In the genomic region with DNA sequence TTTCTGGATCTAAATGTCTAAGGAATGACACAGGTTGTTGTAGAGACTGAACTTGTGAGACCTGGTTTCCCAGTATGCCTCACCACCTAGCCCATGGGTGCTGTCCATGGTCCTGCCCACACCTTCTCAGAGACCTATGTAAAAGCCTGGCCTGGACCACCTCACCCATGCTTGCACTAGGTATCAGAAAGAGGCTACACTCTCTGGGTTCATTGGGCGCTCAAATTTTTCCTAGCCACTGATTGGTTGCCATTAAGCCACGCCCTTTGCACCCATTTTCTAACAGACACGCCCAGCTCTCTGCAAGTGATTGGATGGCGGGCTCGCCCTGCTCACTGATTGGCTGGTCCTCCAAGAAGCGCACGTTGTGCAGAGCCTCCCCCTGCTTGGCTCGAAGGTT, we compare ENCODE assay signal across 8 mouse cellular contexts. TPM values are rescaled to one million over a fixed set of nuclear protein-coding genes. Genes with fewer than 3 reads are reported as not detected.
DNase-seq lines count a peak whose midpoint lies in the region; ATAC-seq and TF ChIP-seq lines count a peak whose summit lies in the region.

No protein-coding gene starts in this region.

- TF ChIP-seq CTCF in G1E (IDR thresholded peaks at IDR 0.05; ENCODE audit: low read depth, low read length) = no peak

- H3K4me2 ChIP-seq in midbrain, embryonic 14.5 days (ENCODE audit: low read length) = peak overlapping the region; percentile 80; the same call in 1 of the 2 replicates
- no peak overlapping the region for H3K4me2 ChIP-seq in intestine, embryonic 16.5 days (ENCODE audit: low read depth, low read length)

- no peaks in the 10 kb centered on the region for H3K9me3 ChIP-seq in G1E (replicated peaks)
- no peaks in the 10 kb centered on the region for H3K9me3 ChIP-seq in midbrain, embryonic 14.5 days (ENCODE audit: control insufficient read depth, low read length)
- no peaks in the 10 kb centered on the region for H3K9me3 ChIP-seq in intestine, embryonic 16.5 days (ENCODE audit: control insufficient read depth, low read length)

- DNase-seq in heart, postnatal 4 days = peak; percentile 74
- no peak for DNase-seq in heart, adult 11 months
- DNase-seq in G1E (ENCODE audit: low spot score) = peak; percentile 59
- peak; percentile 81 for DNase-seq in induced T-regulatory cell, adult 2 months (ENCODE audit: low read depth)
- DNase-seq in midbrain, embryonic 14.5 days = no peak
- DNase-seq in left cerebral cortex, postnatal 25 days (ENCODE audit: low spot score in 2 of 2) = no peak
- DNase-seq in left cerebral cortex, postnatal 36 days (ENCODE audit: low spot score in 2 of 2) = no peak

- H3K9ac ChIP-seq in midbrain, embryonic 14.5 days (replicated peaks; ENCODE audit: low read length) = no peak overlapping the region
- no peak overlapping the region for H3K9ac ChIP-seq in intestine, embryonic 16.5 days (ENCODE audit: low read depth, low read length)

- peaks cover 25% of the 10 kb centered on the region; the same call in 1 of the 2 replicates for H3K27me3 ChIP-seq in G1E (ENCODE audit: insufficient read depth, low read length)
- H3K27me3 ChIP-seq in midbrain, embryonic 14.5 days (ENCODE audit: control insufficient read depth, insufficient read depth, low read length) = no peaks in the 10 kb centered on the region
- no peaks in the 10 kb centered on the region for H3K27me3 ChIP-seq in intestine, embryonic 16.5 days (replicated peaks; ENCODE audit: control insufficient read depth, insufficient read depth, low read length)

- no peak overlapping the region for H3K4me3 ChIP-seq in G1E (ENCODE audit: low read depth, low read length)
- H3K4me3 ChIP-seq in midbrain, embryonic 14.5 days (replicated peaks; ENCODE audit: low read depth, low read length) = no peak overlapping the region
- no peak overlapping the region for H3K4me3 ChIP-seq in intestine, embryonic 16.5 days (ENCODE audit: low read length)

- H3K36me3 ChIP-seq in G1E (replicated peaks) = peaks cover under 1% of the 10 kb centered on the region
- peaks cover 56% of the 10 kb centered on the region for H3K36me3 ChIP-seq in midbrain, embryonic 14.5 days (ENCODE audit: control insufficient read depth, insufficient read depth, low read length)
- H3K36me3 ChIP-seq in intestine, embryonic 16.5 days (ENCODE audit: control insufficient read depth, insufficient read depth, low read length) = no peaks in the 10 kb centered on the region

- intact Hi-C loops in left cerebral cortex, postnatal 25 days (cut with DNase I) = no loop called here
- intact Hi-C loops in left cerebral cortex, postnatal 36 days (cut with DNase I) = no loop called here

- no peak for ATAC-seq in G1E (ENCODE audit: extremely low read depth, insufficient number of reproducible peaks, low FRiP score, poor library complexity, severe bottlenecking)
- no peak for ATAC-seq in midbrain, embryonic 14.5 days (ENCODE audit: low FRiP score, low TSS enrichment)
- ATAC-seq in intestine, embryonic 16.5 days = no peak

- WGBS in midbrain, embryonic 14.5 days = 52% methylated on average over 8 of the region's 8 CpGs
- WGBS in intestine, embryonic 16.5 days = 54% methylated on average over 8 of the region's 8 CpGs

- H3K4me1 ChIP-seq in G1E (ENCODE audit: insufficient read depth, low read depth, low read length) = peaks cover 45% of the 10 kb centered on the region
- H3K4me1 ChIP-seq in midbrain, embryonic 14.5 days (ENCODE audit: control insufficient read depth, insufficient read depth, low read length) = peaks cover 20% of the 10 kb centered on the region
- peaks cover 13% of the 10 kb centered on the region for H3K4me1 ChIP-seq in intestine, embryonic 16.5 days (ENCODE audit: control insufficient read depth, insufficient read depth, low read length)

- H3K27ac ChIP-seq in midbrain, embryonic 14.5 days (replicated peaks; ENCODE audit: low read depth, low read length) = no peak overlapping the region
- no peak overlapping the region for H3K27ac ChIP-seq in intestine, embryonic 16.5 days (ENCODE audit: low read length)

RNA-seq across cellular contexts. Expression of gene Ano8, which starts 1.8 kb away (rescaled TPM):
- 10 to 100 TPM; 13.5 to 15.4 TPM for total RNA-seq in heart, postnatal 4 days (2021)
- total RNA-seq in G1E (2014; fragmentation: Nextera tagmentation) (0.97 and 1.1 TPM in 2 replicates), G1E (2017) (2.1 and 2.5 TPM in 2 replicates)
- polyA plus RNA-seq in G1E (2012) = 1.4 and 1.5 TPM in 2 replicates
- polyA plus RNA-seq in midbrain, embryonic 14.5 days (2014; fragmentation: Nextera tagmentation; extraction: Ambion mirVana) = 7.7 and 9.4 TPM in 2 replicates
- total RNA-seq in left cerebral cortex, postnatal 25 days (2021) = 10 to 100 TPM; 59.9 to 60.9 TPM
- total RNA-seq in left cerebral cortex, postnatal 36 days (2021) = 10 to 100 TPM; 59.3 to 62.2 TPM
- 0.20 and 0.43 TPM in 2 replicates for polyA plus RNA-seq in intestine, embryonic 16.5 days (2015; fragmentation: Nextera tagmentation; extraction: Ambion mirVana)

RNA-seq across cellular contexts. Expression of gene Gtpbp3, which starts 4.0 kb away (rescaled TPM):
- total RNA-seq in heart, postnatal 4 days (2021) = 10 to 100 TPM; 17.8 to 20.1 TPM
- total RNA-seq in G1E (2014; fragmentation: Nextera tagmentation) (5.8 and 6.4 TPM in 2 replicates), G1E (2017) (14.6 and 18.2 TPM in 2 replicates)
- polyA plus RNA-seq in G1E (2012) = 26.1 and 33.3 TPM in 2 replicates
- 4.9 and 5.2 TPM in 2 replicates for polyA plus RNA-seq in midbrain, embryonic 14.5 days (2014; fragmentation: Nextera tagmentation; extraction: Ambion mirVana)
- 10 to 100 TPM; 28.6 to 33.2 TPM for total RNA-seq in left cerebral cortex, postnatal 25 days (2021)
- total RNA-seq in left cerebral cortex, postnatal 36 days (2021) = 10 to 100 TPM; 34.2 to 36.0 TPM
- polyA plus RNA-seq in intestine, embryonic 16.5 days (2015; fragmentation: Nextera tagmentation; extraction: Ambion mirVana) = 14.0 and 14.9 TPM in 2 replicates

RNA-seq across cellular contexts. Expression of gene Dda1, which starts 14.9 kb away (rescaled TPM):
- total RNA-seq in heart, postnatal 4 days (2021) = 10 to 100 TPM; 42.0 to 46.2 TPM
- total RNA-seq in G1E (2014; fragmentation: Nextera tagmentation) = 51.9 and 56.2 TPM in 2 replicates
- total RNA-seq in G1E (2017) = 16.2 and 19.6 TPM in 2 replicates
- 209 and 288 TPM in 2 replicates for polyA plus RNA-seq in G1E (2012)
- 213 and 233 TPM in 2 replicates for polyA plus RNA-seq in midbrain, embryonic 14.5 days (2014; fragmentation: Nextera tagmentation; extraction: Ambion mirVana)
- 10 to 100 TPM; 80.9 to 84.8 TPM for total RNA-seq in left cerebral cortex, postnatal 25 days (2021)
- 10 to 100 TPM; 70.7 to 78.7 TPM for total RNA-seq in left cerebral cortex, postnatal 36 days (2021)
- polyA plus RNA-seq in intestine, embryonic 16.5 days (2015; fragmentation: Nextera tagmentation; extraction: Ambion mirVana) = 88.1 and 91.7 TPM in 2 replicates

RNA-seq across cellular contexts. Expression of gene Mrpl34, which starts 19.2 kb away (rescaled TPM):
- total RNA-seq in heart, postnatal 4 days (2021) = 100 to 1,000 TPM in 1 of 2 experiments, 10 to 100 TPM in 1; 96.0 to 107 TPM
- total RNA-seq in G1E (2014; fragmentation: Nextera tagmentation) (42.0 and 65.5 TPM in 2 replicates), G1E (2017) (68.2 and 74.9 TPM in 2 replicates)
- 149 and 161 TPM in 2 replicates for polyA plus RNA-seq in G1E (2012)
- polyA plus RNA-seq in midbrain, embryonic 14.5 days (2014; fragmentation: Nextera tagmentation; extraction: Ambion mirVana) = 199 and 222 TPM in 2 replicates
- 10 to 100 TPM; 59.7 to 60.8 TPM for total RNA-seq in left cerebral cortex, postnatal 25 days (2021)
- 10 to 100 TPM; 47.3 to 68.9 TPM for total RNA-seq in left cerebral cortex, postnatal 36 days (2021)
- 224 and 234 TPM in 2 replicates for polyA plus RNA-seq in intestine, embryonic 16.5 days (2015; fragmentation: Nextera tagmentation; extraction: Ambion mirVana)

RNA-seq across cellular contexts. Expression of gene Abhd8, which starts 20.5 kb away (rescaled TPM):
- total RNA-seq in heart, postnatal 4 days (2021) = 10 to 100 TPM; 37.7 to 39.3 TPM
- total RNA-seq in G1E (2014; fragmentation: Nextera tagmentation) (2.6 and 3.9 TPM in 2 replicates), G1E (2017) (4.5 and 5.0 TPM in 2 replicates)
- polyA plus RNA-seq in G1E (2012) = 17.0 and 20.9 TPM in 2 replicates
- polyA plus RNA-seq in midbrain, embryonic 14.5 days (2014; fragmentation: Nextera tagmentation; extraction: Ambion mirVana) = 119 and 133 TPM in 2 replicates
- total RNA-seq in left cerebral cortex, postnatal 25 days (2021) = 100 to 1,000 TPM; 299 to 324 TPM
- total RNA-seq in left cerebral cortex, postnatal 36 days (2021) = 100 to 1,000 TPM; 303 to 342 TPM
- 24.0 and 25.1 TPM in 2 replicates for polyA plus RNA-seq in intestine, embryonic 16.5 days (2015; fragmentation: Nextera tagmentation; extraction: Ambion mirVana)

Comparison
In these comparisons a context has a peak if more than half of its experiments do, and no peak if none do; other contexts are left out.
1. DNase-seq: peak in heart, postnatal 4 days (single experiment), G1E (single experiment) and induced T-regulatory cell, adult 2 months (single experiment); none in heart, adult 11 months (single experiment), midbrain, embryonic 14.5 days (single experiment), left cerebral cortex, postnatal 25 days (0 of 2) and left cerebral cortex, postnatal 36 days (0 of 2).
2. RNA of gene Ano8, which starts 1.8 kb away (total RNA-seq): 59.3 to 62.2 TPM in left cerebral cortex, postnatal 36 days, 59.9 to 60.9 TPM in left cerebral cortex, postnatal 25 days and 13.5 to 15.4 TPM in heart, postnatal 4 days; 0.97 to 2.5 TPM in G1E; every median in the first group is over 4 times any median in the second.